Mouse (Mus musculus) heart, adult 2 months (tissue): ENCODE measurements around the gene Sorcs2.

Experiments used
- CTCF ChIP-seq: fragments of 200-600 bp; IDR thresholded peaks from 2 replicates; pipeline ENCODE4 v1.8.1; 2022; ENCODE audit warnings: antibody characterized with exemption, mild to moderate bottlenecking, moderate library complexity
- EP300 ChIP-seq: fragments of 200-500 bp; IDR thresholded peaks from 2 replicates; pipeline ENCODE4 v1.6.1; 2011; ENCODE audit warnings: low read depth, low read length, control low read depth; ENCODE audit not compliant: insufficient read depth
- POLR2A ChIP-seq: fragments of 200-500 bp; IDR thresholded peaks from 2 replicates; pipeline ENCODE4 v1.6.1; 2011; ENCODE audit warnings: mild to moderate bottlenecking, low read depth, low read length, control low read depth; ENCODE audit not compliant: insufficient read depth

GRCm38 (mm10) chr5:36179708-36180107 lies 218.2 kb downstream of the Sorcs2 start:
- no peak for TF ChIP-seq CTCF
- TF ChIP-seq EP300: no peak
- TF ChIP-seq POLR2A: no peak
